Mouse (Mus musculus): ENCODE measurements around the gene S100g.

GRCm38 (mm10) chrX:162931467-162931866 lies 32.9 kb downstream of the S100g start:
- TF ChIP-seq CTCF (IDR thresholded peaks at IDR 0.05): no peak
- TF ChIP-seq EP300 (IDR thresholded peaks at IDR 0.05): no peak
